Mouse (Mus musculus) heart, embryonic 12.5 days (tissue): Measurements from ENCODE around the gene H2al1h. TPM values are rescaled to one million over a fixed set of nuclear protein-coding genes. Genes with fewer than 3 reads are reported as not detected.
"Not testable (repeated sequence)": the region's sequence is repeated elsewhere in the genome, so short reads cannot be mapped to it uniquely, and the experiment has no call there.

Source experiments
- ATAC-seq: fragments of 200-750 bp; cut with Nextera tagmentation; 2 replicates; pipeline ENCODE4 v1.8.0; 2017; ENCODE audit warnings: moderate TSS enrichment, moderate library complexity; ENCODE audit not compliant: insufficient number of reproducible peaks, low FRiP score
- H3K27ac ChIP-seq: fragments of 300-500 bp; sonication (generic); 2 replicates; pipeline ENCODE4 v1.5.1; 2016; ENCODE audit warnings: mild to moderate bottlenecking, moderate library complexity; ENCODE audit not compliant: poor library complexity, severe bottlenecking
- H3K27me3 ChIP-seq: fragments of 300-500 bp; sonication (generic); replicated peaks from 2 replicates; pipeline ENCODE4 v1.6.1; 2016; ENCODE audit warnings: mild to moderate bottlenecking, moderate library complexity
- H3K36me3 ChIP-seq: fragments of 300-500 bp; sonication (generic); 2 replicates; pipeline ENCODE4 v1.6.1; 2016; ENCODE audit warnings: mild to moderate bottlenecking, moderate library complexity
- H3K4me1 ChIP-seq: fragments of 300-500 bp; sonication (generic); replicated peaks from 2 replicates; pipeline ENCODE4 v1.6.1; 2016; ENCODE audit warnings: mild to moderate bottlenecking
- H3K4me2 ChIP-seq: fragments of 300-500 bp; sonication (generic); 2 replicates; pipeline ENCODE4 v1.6.1; 2016; ENCODE audit warnings: mild to moderate bottlenecking, moderate library complexity
- H3K4me3 ChIP-seq: fragments of 300-500 bp; sonication (generic); 2 replicates; pipeline ENCODE4 v1.5.1; 2016; ENCODE audit warnings: mild to moderate bottlenecking
- H3K9ac ChIP-seq: fragments of 300-500 bp; sonication (generic); 2 replicates; pipeline ENCODE4 v1.6.1; 2016; ENCODE audit warnings: mild to moderate bottlenecking, moderate library complexity
- H3K9me3 ChIP-seq: fragments of 300-500 bp; sonication (generic); replicated peaks from 2 replicates; pipeline ENCODE4 v1.6.1; 2016; ENCODE audit warnings: mild to moderate bottlenecking, moderate library complexity
- WGBS: fragments of 180-500 bp; shearing (Covaris S2); methylation state at CpG from one replicate; pipeline ENCODE4 v1.1.7; 2016; 5-methylcytosine and 5-hydroxymethylcytosine counted together
- polyA plus RNA-seq: library from polyadenylated mRNA; unstranded; fragments of >200 nt; fragmentation: Nextera tagmentation; extraction: Ambion mirVana; gene quantifications from 2 replicates; pipeline ENCODE4 v1.2.1, GENCODE M21; 2016

H2al1h gene
- polyA plus RNA-seq = not detected in 2 replicates

DNA sequence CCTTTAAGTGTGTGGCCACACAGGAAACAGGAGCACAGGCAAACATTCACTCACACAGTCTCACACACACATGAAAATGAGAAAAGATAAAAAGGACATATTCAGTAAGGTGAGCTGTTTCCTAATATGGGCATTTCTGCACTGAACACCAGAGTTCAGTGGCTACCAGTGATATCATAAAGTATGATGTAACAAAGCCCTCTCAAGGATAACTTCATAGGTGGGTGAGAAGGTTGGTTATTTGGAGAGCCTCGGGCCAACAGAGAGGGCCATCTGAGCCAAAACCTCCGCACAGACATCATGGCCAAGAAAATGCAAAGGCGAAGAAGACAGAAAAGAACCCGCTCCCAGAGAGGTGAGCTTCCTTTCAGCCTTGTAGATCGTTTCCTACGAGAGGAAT is at the start of gene H2al1h:
Gene H2al1h (plus strand): TSS at position 301 of the 400 bp plus-strand sequence.
- not testable (repeated sequence) for H3K4me3 ChIP-seq, H3K9ac ChIP-seq, H3K4me1 ChIP-seq, ATAC-seq, H3K36me3 ChIP-seq, H3K27ac ChIP-seq, H3K4me2 ChIP-seq, H3K9me3 ChIP-seq, H3K27me3 ChIP-seq
- WGBS = no CpG with 5 or more reads among the region's 6 CpGs

DNA sequence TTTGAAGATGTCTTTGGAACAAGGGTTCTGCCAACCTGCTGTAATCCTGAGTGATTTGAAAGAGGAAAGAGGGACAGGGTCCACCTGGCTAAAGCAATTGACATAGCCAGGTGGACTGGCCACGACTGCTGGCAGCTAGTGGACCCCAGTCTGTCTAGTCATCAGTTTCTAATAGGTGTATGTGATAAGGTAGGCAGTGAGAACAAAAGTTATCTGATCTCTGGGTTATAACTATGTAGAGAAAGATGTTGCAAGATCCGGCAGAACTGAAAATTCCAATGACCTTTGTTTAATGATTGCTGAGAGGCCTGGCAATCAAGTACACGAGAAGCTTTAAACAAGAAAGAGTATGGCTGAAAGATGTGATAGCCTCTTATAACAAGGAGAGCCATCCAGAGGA is 48.1 kb upstream of the H2al1h start:
- Histone ChIP-seq H3K4me1 (no peaks in the 10 kb centered on the region), H3K27me3 (peaks cover 10% of the 10 kb centered on the region), H3K36me3 (no peaks in the 10 kb centered on the region), H3K9me3 (no peaks in the 10 kb centered on the region), H3K9ac (no peak overlapping the region), H3K4me3 (no peak overlapping the region), H3K27ac (no peak overlapping the region), H3K4me2 (no peak overlapping the region)
- no peak for ATAC-seq
- whole genome bisulfite sequencing = 73% methylated on average over 3 of the region's 3 CpGs

DNA sequence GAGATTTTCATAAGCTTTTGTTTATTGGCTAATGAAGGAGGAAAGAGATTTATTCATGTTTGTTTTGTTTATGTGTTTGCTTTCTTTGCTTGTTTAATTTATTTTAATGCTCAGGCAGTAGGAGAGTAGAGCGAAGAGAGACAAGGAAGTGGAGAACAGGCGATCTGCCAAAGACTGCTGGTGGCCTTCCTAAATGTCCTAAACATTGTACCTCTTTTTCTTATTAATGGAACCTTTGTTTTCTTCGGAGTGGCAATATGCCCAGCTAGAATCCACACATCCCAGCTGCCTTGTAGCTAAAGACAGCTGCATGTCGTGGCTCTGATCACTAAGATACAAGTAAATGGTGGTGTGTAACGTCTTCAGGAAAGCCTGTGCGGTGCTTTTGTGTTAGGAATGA is 44.2 kb upstream of the H2al1h start:
- Histone ChIP-seq H3K9me3 (no peaks in the 10 kb centered on the region), H3K4me2 (no peak overlapping the region), H3K9ac (no peak overlapping the region), H3K4me1 (no peaks in the 10 kb centered on the region), H3K4me3 (no peak overlapping the region), H3K27me3 (peaks cover 7% of the 10 kb centered on the region; the same call in 1 of the 2 replicates), H3K36me3 (no peaks in the 10 kb centered on the region), H3K27ac (no peak overlapping the region)
- ATAC-seq = no peak
- 73% methylated on average over 6 of the region's 6 CpGs for WGBS

DNA sequence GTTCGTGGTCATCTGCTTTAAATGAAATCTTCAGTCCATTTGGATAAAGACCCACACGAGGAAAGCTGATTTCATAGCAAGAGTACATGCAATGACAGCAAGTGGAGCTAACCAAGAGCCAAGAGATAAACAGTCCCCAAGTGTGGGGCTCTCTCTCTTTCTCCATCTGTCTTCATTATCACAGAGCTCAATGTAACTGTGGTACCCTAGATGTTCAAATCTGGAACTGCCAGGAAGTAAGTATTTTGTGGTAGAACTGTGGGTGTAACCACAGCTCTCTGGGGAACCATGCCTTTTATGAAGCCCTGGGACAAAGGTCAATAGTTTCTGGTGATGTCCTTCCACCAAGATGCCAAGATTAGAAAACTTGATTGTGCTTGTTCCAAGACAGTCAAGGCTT is 40.6 kb upstream of the H2al1h start:
- H3K9me3 ChIP-seq = no peaks in the 10 kb centered on the region
- no peak overlapping the region for H3K9ac ChIP-seq
- 0 out of 2 replicates have a peak, but pooled peaks cover 7% of the 10 kb centered on the region for H3K27me3 ChIP-seq
- no peak overlapping the region for H3K4me3 ChIP-seq
- WGBS = 57% methylated on average over 2 of the region's 2 CpGs
- no peaks in the 10 kb centered on the region for H3K36me3 ChIP-seq
- H3K27ac ChIP-seq = no peak overlapping the region
- ATAC-seq = no peak
- no peak overlapping the region for H3K4me2 ChIP-seq
- H3K4me1 ChIP-seq = no peaks in the 10 kb centered on the region

DNA sequence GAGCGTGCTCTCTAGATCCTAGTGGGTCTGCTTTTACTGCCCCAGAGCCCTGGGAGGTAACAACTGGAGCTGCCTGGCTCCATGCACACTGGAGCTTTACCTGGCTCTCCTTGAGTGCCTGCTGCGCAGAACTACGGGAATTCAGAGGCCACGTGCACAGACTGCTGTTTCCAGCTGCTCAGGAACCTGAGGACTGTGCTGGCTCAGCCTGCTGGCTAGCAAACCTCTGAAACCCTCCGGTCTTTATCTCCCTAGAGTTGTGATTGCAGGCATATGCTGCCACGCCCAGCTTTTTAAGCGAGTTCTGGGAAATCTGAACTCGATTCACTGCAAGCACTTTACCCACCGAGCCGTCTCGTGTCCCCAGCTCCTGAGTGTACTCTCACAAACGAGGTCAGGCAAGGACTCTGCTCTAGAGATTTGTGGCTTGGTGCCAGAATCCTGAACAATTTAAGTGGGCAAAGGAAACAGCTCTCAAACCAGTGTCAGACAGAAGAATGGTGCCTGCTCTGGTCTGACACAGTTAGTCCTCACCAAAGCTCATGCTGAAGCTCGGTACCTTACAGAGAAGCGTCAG is 32.9 kb upstream of the H2al1h start:
- 44% methylated on average over 14 of the region's 14 CpGs for WGBS
- Histone ChIP-seq H3K9me3 (no peaks in the 10 kb centered on the region), H3K4me1 (peaks cover 6% of the 10 kb centered on the region; the same call in 1 of the 2 replicates), H3K27ac (no peak overlapping the region), H3K36me3 (no peaks in the 10 kb centered on the region), H3K9ac (no peak overlapping the region), H3K27me3 (peaks cover 19% of the 10 kb centered on the region; the same call in 1 of the 2 replicates), H3K4me2 (peak overlapping the region; percentile 19; the same call in 1 of the 2 replicates), H3K4me3 (no peak overlapping the region)
- ATAC-seq = no peak

DNA sequence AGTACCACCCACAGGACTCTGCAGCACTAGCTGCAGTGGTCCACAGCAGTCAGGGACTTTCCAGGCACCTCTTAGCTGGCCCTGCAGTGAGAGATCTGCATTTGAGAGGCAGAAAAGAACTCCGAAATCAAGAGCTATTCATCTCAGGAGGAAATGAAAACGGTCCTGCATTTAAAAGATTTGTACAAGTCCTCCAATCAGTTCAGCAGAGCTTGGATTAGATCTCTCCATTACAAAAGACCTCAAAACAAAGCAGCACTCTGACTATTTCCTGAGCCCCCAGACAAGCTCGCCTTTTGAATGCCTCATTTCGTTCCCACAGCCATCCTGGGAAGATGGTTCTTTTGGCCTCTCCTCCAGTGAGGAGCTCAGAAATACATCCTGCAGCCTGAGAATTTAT is 32.0 kb upstream of the H2al1h start:
- Histone ChIP-seq H3K9me3 (no peaks in the 10 kb centered on the region), H3K4me1 (peaks cover 6% of the 10 kb centered on the region; the same call in 1 of the 2 replicates), H3K27ac (no peak overlapping the region), H3K36me3 (no peaks in the 10 kb centered on the region), H3K4me3 (no peak overlapping the region), H3K27me3 (peaks cover 19% of the 10 kb centered on the region; the same call in 1 of the 2 replicates), H3K4me2 (no peak overlapping the region), H3K9ac (no peak overlapping the region)
- ATAC-seq = no peak
- WGBS = 65% methylated on average over 4 of the region's 4 CpGs

DNA sequence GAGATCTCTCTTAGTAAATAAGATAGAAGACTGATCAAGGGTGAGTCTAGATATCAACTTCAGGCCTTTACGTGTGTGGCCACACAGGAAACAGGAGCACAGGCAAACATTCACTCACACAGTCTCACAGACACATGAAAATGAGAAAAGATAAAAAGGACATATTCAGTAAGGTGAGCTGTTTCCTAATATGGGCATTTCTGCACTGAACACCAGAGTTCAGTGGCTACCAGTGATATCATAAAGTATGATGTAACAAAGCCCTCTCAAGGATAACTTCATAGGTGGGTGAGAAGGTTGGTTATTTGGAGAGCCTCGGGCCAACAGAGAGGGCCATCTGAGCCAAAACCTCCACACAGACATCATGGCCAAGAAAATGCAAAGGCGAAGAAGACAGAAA is 22.3 kb upstream of the H2al1h start, which contains the start of gene H2al1a:
Gene H2al1a (plus strand): TSS at position 301 of the 400 bp plus-strand sequence.
- H3K36me3 ChIP-seq, ATAC-seq, H3K4me1 ChIP-seq, H3K27me3 ChIP-seq, H3K9me3 ChIP-seq, H3K4me3 ChIP-seq, H3K4me2 ChIP-seq, H3K9ac ChIP-seq, H3K27ac ChIP-seq: not testable (repeated sequence)
- no CpG with 5 or more reads among the region's 3 CpGs for WGBS

DNA sequence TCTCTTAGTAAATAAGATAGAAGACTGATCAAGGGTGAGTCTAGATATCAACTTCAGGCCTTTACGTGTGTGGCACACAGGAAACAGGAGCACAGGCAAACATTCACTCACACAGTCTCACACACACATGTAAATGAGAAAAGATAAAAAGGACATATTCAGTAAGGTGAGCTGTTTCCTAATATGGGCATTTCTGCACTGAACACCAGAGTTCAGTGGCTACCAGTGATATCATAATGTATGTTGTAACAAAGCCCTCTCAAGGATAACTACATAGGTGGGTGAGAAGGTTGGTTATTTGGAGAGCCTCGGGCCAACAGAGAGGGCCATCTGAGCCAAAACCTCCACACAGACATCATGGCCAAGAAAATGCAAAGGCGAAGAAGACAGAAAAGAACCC is 19.2 kb upstream of the H2al1h start, which contains the start of gene H2al1b:
Gene H2al1b (plus strand): TSS at position 301 of the 400 bp plus-strand sequence.
- H3K9ac ChIP-seq, H3K36me3 ChIP-seq, H3K27ac ChIP-seq, ATAC-seq, H3K27me3 ChIP-seq, H3K4me1 ChIP-seq, H3K9me3 ChIP-seq, H3K4me3 ChIP-seq, H3K4me2 ChIP-seq: not testable (repeated sequence)
- WGBS = 75% methylated on average over 1 of the region's 3 CpGs

DNA sequence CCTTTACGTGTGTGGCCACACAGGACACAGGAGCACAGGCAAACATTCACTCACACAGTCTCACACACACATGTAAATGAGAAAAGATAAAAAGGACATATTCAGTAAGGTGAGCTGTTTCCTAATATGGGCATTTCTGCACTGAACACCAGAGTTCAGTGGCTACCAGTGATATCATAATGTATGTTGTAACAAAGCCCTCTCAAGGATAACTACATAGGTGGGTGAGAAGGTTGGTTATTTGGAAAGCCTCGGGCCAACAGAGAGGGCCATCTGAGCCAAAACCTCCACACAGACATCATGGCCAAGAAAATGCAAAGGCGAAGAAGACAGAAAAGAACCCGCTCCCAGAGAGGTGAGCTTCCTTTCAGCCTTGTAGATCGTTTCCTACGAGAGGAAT is 15.9 kb upstream of the H2al1h start, which contains the start of gene H2al1c:
Gene H2al1c (plus strand): TSS at position 301 of the 400 bp plus-strand sequence.
- H3K9ac ChIP-seq, H3K4me2 ChIP-seq, H3K9me3 ChIP-seq, ATAC-seq, H3K4me1 ChIP-seq, H3K27ac ChIP-seq, H3K4me3 ChIP-seq, H3K36me3 ChIP-seq, H3K27me3 ChIP-seq: not testable (repeated sequence)
- 58% methylated on average over 1 of the region's 6 CpGs for WGBS

DNA sequence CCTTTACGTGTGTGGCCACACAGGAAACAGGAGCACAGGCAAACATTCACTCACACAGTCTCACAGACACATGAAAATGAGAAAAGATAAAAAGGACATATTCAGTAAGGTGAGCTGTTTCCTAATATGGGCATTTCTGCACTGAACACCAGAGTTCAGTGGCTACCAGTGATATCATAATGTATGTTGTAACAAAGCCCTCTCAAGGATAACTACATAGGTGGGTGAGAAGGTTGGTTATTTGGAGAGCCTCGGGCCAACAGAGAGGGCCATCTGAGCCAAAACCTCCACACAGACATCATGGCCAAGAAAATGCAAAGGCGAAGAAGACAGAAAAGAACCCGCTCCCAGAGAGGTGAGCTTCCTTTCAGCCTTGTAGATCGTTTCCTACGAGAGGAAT is 12.8 kb upstream of the H2al1h start, which contains the start of gene H2al1d:
Gene H2al1d (plus strand): TSS at position 301 of the 400 bp plus-strand sequence.
- not testable (repeated sequence) for H3K36me3 ChIP-seq, H3K27ac ChIP-seq, H3K4me1 ChIP-seq, H3K4me2 ChIP-seq, H3K27me3 ChIP-seq, H3K4me3 ChIP-seq, H3K9ac ChIP-seq, ATAC-seq, H3K9me3 ChIP-seq
- WGBS = no CpG with 5 or more reads among the region's 6 CpGs

DNA sequence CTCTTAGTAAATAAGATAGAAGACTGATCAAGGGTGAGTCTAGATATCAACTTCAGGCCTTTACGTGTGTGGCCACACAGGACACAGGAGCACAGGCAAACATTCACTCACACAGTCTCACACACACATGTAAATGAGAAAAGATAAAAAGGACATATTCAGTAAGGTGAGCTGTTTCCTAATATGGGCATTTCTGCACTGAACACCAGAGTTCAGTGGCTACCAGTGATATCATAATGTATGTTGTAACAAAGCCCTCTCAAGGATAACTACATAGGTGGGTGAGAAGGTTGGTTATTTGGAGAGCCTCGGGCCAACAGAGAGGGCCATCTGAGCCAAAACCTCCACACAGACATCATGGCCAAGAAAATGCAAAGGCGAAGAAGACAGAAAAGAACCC is 9.7 kb upstream of the H2al1h start, which contains the start of gene H2al1e:
Gene H2al1e (plus strand): TSS at position 301 of the 400 bp plus-strand sequence.
- not testable (repeated sequence) for H3K36me3 ChIP-seq, H3K4me1 ChIP-seq, H3K4me2 ChIP-seq, H3K9me3 ChIP-seq, H3K9ac ChIP-seq, H3K4me3 ChIP-seq, ATAC-seq, H3K27ac ChIP-seq, H3K27me3 ChIP-seq
- WGBS = no CpG with 5 or more reads among the region's 3 CpGs

DNA sequence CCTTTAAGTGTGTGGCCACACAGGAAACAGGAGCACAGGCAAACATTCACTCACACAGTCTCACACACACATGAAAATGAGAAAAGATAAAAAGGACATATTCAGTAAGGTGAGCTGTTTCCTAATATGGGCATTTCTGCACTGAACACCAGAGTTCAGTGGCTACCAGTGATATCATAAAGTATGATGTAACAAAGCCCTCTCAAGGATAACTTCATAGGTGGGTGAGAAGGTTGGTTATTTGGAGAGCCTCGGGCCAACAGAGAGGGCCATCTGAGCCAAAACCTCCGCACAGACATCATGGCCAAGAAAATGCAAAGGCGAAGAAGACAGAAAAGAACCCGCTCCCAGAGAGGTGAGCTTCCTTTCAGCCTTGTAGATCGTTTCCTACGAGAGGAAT is 6.4 kb upstream of the H2al1h start, which contains the start of gene H2al1f:
Gene H2al1f (plus strand): TSS at position 301 of the 400 bp plus-strand sequence.
- H3K4me3 ChIP-seq, ATAC-seq, H3K4me2 ChIP-seq, H3K27me3 ChIP-seq, H3K36me3 ChIP-seq, H3K4me1 ChIP-seq, H3K9me3 ChIP-seq, H3K27ac ChIP-seq, H3K9ac ChIP-seq: not testable (repeated sequence)
- no CpG with 5 or more reads among the region's 6 CpGs for WGBS
